Mouse (Mus musculus) right cerebral cortex, postnatal 4 days (tissue): ENCODE results near the gene Samd7.
"Not testable (repeated sequence)": the region's sequence is repeated elsewhere in the genome, so short reads cannot be mapped to it uniquely, and the experiment has no call there.

ENCODE experiments used
- DNase-seq: peaks from one replicate; pipeline ENCODE4 v3.0.0-alpha.2; 2022

Gene Samd7

DNA sequence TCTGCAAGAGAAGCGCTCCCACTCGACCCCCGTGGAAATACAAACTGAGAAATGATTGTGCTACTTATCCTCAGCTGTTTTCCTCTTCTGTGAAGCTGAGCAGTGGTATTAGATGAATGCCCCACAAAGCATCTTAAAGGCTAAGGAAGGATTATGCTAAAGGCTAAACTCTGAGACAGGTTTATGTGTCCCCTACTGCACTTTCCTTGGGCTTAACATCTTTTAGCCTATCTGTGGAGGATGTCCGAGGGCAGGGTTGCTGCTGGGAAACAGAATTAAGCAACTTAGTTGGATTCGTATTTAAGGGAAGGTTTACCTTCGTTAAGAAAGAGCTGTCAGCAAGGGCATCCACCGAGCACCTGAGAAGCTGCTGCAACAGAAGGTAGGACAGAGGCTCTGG lies at the start of gene Samd7:
TSS of gene Samd7 (plus strand) at position 288 of the 400 bp plus-strand sequence.
- no peak for DNase-seq

DNA sequence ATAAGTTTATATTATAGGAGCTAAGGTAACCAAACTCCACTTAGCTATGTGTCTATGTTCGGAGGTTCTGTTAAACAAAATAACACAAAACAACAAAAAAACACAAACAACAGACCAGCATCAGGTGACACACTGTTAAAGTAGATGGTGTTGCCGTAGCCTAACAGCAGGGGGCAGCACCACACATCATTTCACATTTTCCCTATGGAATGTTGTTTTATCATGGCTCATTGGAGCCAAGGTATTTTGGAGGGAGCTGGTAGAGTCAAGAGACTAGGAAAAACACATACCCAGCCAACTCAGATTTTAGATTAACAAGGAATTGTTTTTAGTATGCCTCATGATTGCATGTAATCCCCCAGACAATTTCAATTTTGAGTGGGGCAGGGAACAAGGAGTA lies 49.7 kb upstream of the Samd7 start:
- peak; percentile 78 for DNase-seq

DNA sequence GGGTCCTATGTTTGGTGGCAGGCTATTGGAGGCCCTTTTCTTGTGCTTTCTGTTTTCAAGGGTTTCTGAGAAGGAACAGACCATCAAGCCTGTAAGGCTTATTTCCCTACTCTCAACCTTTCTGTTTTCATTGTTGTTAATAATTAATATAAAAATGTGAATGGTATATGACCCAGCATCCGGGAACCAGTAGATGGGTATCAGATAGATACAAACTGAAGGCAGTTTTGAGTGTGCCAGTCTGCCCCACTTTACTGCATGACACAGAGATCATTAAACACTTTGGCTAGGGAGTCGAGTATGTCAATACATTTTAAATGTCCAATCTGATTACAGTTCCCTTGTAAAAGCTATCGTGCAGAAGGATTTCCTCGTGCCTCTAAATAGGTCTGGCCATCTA lies 48.2 kb upstream of the Samd7 start:
- no peak for DNase-seq

DNA sequence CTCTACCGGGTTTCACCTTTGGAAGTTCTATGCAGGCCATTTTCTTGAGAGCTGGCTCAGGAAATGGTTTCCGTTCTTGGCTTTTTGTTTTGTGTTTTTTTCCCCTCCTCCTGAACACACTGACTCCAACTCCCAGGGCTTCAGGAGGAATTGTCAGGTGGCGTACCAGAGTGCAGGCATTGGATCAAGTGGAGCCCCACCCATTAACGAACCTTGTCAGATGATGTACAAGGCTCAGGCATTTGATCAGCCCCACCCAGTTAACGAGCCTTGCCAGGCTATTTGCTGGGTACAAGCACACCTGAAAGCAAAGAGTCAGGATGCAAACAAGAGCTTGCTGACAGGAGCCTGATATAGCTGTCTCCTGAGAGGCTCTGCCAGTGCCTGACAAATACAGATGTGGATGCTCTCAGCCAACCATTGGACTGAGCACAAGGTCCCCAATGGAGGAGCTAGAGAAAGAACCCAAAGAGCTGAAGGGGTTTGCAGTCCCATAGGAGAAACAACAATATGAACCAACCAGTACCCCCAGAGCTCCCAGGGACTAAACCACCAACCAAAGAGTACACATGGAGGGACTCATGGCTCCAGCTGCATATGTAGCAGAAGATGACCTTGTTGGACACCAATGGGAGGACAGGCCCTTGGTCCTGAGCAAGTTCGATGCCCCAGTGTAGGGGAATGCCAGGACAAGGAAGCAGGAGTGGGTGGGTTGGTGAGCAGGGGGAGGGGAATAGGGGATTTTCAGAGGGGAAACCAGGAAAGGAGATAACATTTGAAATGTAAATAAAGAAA lies 46.2 kb upstream of the Samd7 start, which contains the start of gene Lrrc31:
TSS of gene Lrrc31 (minus strand) at position 133 of the 795 bp plus-strand sequence.
- not testable (repeated sequence) for DNase-seq

- no peak for DNase-seq
Observed at GRCm38 (mm10) chr3:30705977-30706376, 40.1 kb upstream of the Samd7 start.

- DNase-seq, result no peak
Observed at GRCm38 (mm10) chr3:30706614-30707276, 39.3 kb upstream of the Samd7 start.

- DNase-seq, result no peak
Observed at GRCm38 (mm10) chr3:30710191-30710590, 35.9 kb upstream of the Samd7 start.

GRCm38 (mm10) chr3:30713334-30713733 lies 32.8 kb upstream of the Samd7 start:
- no peak for DNase-seq

GRCm38 (mm10) chr3:30718649-30719048 lies 27.4 kb upstream of the Samd7 start:
- DNase-seq, result no peak

- no peak for DNase-seq
Observed at GRCm38 (mm10) chr3:30722036-30722435, 24.1 kb upstream of the Samd7 start.

- no peak for DNase-seq
Observed at GRCm38 (mm10) chr3:30722461-30722860, 23.6 kb upstream of the Samd7 start.

GRCm38 (mm10) chr3:30723179-30723578 lies 22.9 kb upstream of the Samd7 start:
- no peak for DNase-seq

DNA sequence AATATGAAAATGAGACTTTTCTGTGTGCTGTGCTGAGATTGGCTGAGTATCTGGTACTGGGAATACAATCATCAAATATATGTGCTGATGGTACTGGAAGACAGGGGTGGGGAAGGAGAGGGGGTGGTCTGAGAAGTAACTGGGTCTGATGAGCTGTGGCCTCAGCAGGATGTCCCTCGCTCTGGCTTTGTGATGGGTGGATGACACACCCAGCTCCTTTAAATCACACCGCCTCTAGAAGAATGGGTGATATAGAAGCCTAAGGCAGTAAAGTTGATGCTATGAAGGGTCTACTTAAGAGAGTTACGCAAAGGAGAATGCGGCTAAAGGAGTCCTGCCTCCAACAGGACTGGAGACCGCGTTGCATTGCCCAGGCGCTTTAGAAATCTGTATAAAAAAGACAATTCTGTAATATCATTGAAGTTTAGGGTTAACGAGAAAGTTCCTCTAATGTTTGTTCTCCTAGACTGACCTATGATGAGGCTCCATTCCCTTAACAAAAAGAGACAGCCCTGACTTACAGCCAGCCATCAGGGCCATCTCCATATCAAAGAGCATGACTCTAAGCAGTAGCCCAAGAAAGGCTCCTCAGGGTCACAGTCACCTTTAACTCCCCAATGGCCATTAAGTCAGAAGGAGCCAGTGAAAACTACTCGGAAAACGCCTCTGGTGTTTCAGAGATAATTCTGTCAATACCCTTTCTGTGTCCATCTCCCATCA lies 21.8 kb upstream of the Samd7 start:
- DNase-seq, result no peak

GRCm38 (mm10) chr3:30724848-30725465 lies 21.1 kb upstream of the Samd7 start:
- no peak for DNase-seq

DNA sequence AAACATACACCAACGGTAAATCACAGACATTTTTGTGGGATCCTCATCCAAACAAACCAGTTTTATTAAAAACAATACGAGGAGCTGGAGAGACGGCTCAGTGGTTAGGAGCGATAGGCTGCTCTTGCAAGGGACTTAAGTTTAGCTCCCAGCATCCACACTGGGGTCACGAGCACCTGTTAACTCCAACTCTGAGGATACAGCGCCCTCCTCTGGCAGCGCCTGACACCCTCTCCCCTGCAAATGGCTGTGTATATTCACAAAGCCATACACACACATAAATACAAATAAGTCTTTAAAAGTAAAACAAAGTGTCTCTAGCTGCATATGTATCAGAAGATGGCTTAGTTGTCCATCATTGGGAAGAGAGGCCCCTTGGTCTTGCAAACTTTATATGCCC lies 20.6 kb upstream of the Samd7 start:
- peak; percentile 24 for DNase-seq

- no peak for DNase-seq
Observed at GRCm38 (mm10) chr3:30727209-30727608, 18.9 kb upstream of the Samd7 start.

GRCm38 (mm10) chr3:30729046-30729445 lies 17.0 kb upstream of the Samd7 start:
- no peak for DNase-seq

- peak; percentile 52 for DNase-seq
Observed at GRCm38 (mm10) chr3:30736809-30737208, 9.3 kb upstream of the Samd7 start.

GRCm38 (mm10) chr3:30741306-30741705 lies 4.8 kb upstream of the Samd7 start:
- DNase-seq, result peak; percentile 35

GRCm38 (mm10) chr3:30742891-30743290 lies 3.2 kb upstream of the Samd7 start:
- no peak for DNase-seq

GRCm38 (mm10) chr3:30748316-30748715 lies 2.2 kb downstream of the Samd7 start:
- DNase-seq, result no peak

DNA sequence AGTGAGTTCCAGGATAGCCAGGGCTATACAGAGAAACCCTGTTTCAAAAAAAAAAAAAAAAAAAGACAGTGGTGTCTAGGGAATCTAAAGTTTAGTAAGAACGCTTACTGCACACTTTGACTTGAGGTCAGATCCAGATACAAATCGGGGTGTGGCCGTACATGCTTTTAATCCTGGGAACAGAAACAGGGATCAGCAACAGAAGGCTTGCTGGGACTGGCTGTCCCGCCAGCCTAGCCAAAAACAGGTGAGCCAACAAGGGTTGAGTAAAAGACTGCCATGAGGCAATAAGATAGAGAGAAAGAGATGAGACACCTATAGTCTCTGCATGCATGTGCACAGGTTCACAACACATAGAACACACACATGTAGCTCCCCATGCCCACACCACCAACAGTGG lies 8.6 kb downstream of the Samd7 start:
- no peak for DNase-seq

DNA sequence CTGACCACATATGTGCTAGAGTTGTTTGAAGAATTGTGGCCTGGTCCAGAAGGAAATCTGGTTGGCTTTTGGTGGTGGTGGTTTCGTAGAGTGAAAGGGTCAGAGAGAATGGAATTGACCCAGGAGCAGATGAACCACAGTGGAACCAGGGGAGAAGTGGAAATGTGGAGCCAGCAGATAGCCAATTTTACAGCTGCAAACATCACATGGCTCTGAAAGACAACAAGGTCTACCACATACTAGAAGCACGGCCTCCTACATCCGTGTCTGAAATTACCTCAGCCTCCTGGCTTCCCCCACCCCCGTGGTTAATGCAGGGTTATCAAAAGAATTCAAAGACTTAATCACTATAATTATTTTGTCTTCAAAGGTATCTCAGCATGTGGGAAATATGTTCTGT lies 18.8 kb downstream of the Samd7 start:
- DNase-seq, result no peak
